Mouse (Mus musculus): ENCODE results near the gene Wiz. TPM values are rescaled to one million over a fixed set of nuclear protein-coding genes. Genes with fewer than 3 reads are reported as not detected.
A peak's percentile ranks its signal among the peaks of the same experiment; 100 is the strongest.

Wiz gene
- polyA plus RNA-seq, 1 experiment from 2014 or later, result 50.5 TPM

- H3K36me3 ChIP-seq, result peaks cover 5% of the 10 kb centered on the region; the same call in 1 of the 2 replicates
- H3K27me3 ChIP-seq (replicated peaks), result no peaks in the 10 kb centered on the region
- H3K4me3 ChIP-seq, result no peak overlapping the region
- no peak overlapping the region for H3K9ac ChIP-seq
- 16% methylated on average over 13 of the region's 17 CpGs for WGBS
- no peak for ATAC-seq (ENCODE audit: low FRiP score, low read depth)
- H3K27ac ChIP-seq, result no peak overlapping the region
- H3K9me3 ChIP-seq, result no peaks in the 10 kb centered on the region
- H3K4me2 ChIP-seq (replicated peaks), result peak overlapping the region; percentile 46
- H3K4me1 ChIP-seq, result peaks cover 4% of the 10 kb centered on the region
Measured at GRCm38 (mm10) chr17:32368991-32369578, 20.2 kb downstream of the Wiz start.

- Histone ChIP-seq H3K9ac (no peak overlapping the region), H3K27me3 (replicated peaks) (no peaks in the 10 kb centered on the region), H3K9me3 (no peaks in the 10 kb centered on the region), H3K4me1 (peaks cover 14% of the 10 kb centered on the region), H3K4me2 (replicated peaks) (no peak overlapping the region), H3K36me3 (peaks cover 5% of the 10 kb centered on the region), H3K4me3 (no peak overlapping the region), H3K27ac (no peak overlapping the region)
- ATAC-seq (ENCODE audit: low FRiP score, low read depth), result no peak
- WGBS, result 94% methylated on average over 11 of the region's 11 CpGs
Measured at GRCm38 (mm10) chr17:32367706-32368105, 21.5 kb downstream of the Wiz start.

- H3K27me3 ChIP-seq (replicated peaks), result no peaks in the 10 kb centered on the region
- H3K4me1 ChIP-seq, result peaks cover 19% of the 10 kb centered on the region
- H3K36me3 ChIP-seq, result peaks cover 27% of the 10 kb centered on the region
- H3K4me3 ChIP-seq, result no peak overlapping the region
- H3K4me2 ChIP-seq (replicated peaks), result peak overlapping the region; percentile 87; the same call in 1 of the 2 replicates
- 76% methylated on average over 1 of the region's 1 CpGs for WGBS
- H3K9ac ChIP-seq, result no peak overlapping the region
- H3K27ac ChIP-seq, result no peak overlapping the region
- no peaks in the 10 kb centered on the region for H3K9me3 ChIP-seq
- no peak for ATAC-seq (ENCODE audit: low FRiP score, low read depth)
Measured at GRCm38 (mm10) chr17:32365296-32365695, 23.9 kb downstream of the Wiz start.

- H3K36me3 ChIP-seq, result peaks cover 32% of the 10 kb centered on the region
- WGBS, result 61% methylated on average over 5 of the region's 5 CpGs
- H3K27me3 ChIP-seq (replicated peaks), result no peaks in the 10 kb centered on the region
- peaks cover 19% of the 10 kb centered on the region for H3K4me1 ChIP-seq
- peak; percentile 54; the same call in 1 of the 2 replicates for ATAC-seq (ENCODE audit: low FRiP score, low read depth)
- peak overlapping the region; percentile 87 for H3K4me2 ChIP-seq (replicated peaks)
- H3K27ac ChIP-seq, result peak overlapping the region; percentile 43; the same call in 1 of the 2 replicates
- no peaks in the 10 kb centered on the region for H3K9me3 ChIP-seq
- H3K4me3 ChIP-seq, result peak overlapping the region; percentile 92; the same call in 1 of the 2 replicates
- H3K9ac ChIP-seq, result no peak overlapping the region
Measured at GRCm38 (mm10) chr17:32364850-32365249, 24.4 kb downstream of the Wiz start.

- Histone ChIP-seq H3K9me3 (no peaks in the 10 kb centered on the region), H3K36me3 (peaks cover 37% of the 10 kb centered on the region), H3K4me3 (peak overlapping the region; percentile 92), H3K9ac (peak overlapping the region; percentile 97), H3K27ac (peak overlapping the region; percentile 43; the same call in 1 of the 2 replicates), H3K4me1 (peaks cover 19% of the 10 kb centered on the region), H3K27me3 (replicated peaks) (no peaks in the 10 kb centered on the region), H3K4me2 (replicated peaks) (peak overlapping the region; percentile 87)
- peak; percentile 88 for ATAC-seq (ENCODE audit: low FRiP score, low read depth)
- under 1% methylated on average over 47 of the region's 47 CpGs for WGBS
Measured at GRCm38 (mm10) chr17:32364331-32364730, 24.9 kb downstream of the Wiz start.

- Histone ChIP-seq H3K27me3 (replicated peaks) (no peaks in the 10 kb centered on the region), H3K27ac (peak overlapping the region; percentile 26; the same call in 1 of the 2 replicates), H3K4me3 (peak overlapping the region; percentile 92), H3K4me1 (peaks cover 19% of the 10 kb centered on the region), H3K9ac (peak overlapping the region; percentile 97), H3K36me3 (peaks cover 42% of the 10 kb centered on the region), H3K4me2 (replicated peaks) (peak overlapping the region; percentile 87), H3K9me3 (no peaks in the 10 kb centered on the region)
- WGBS, result under 1% methylated on average over 37 of the region's 50 CpGs
- peak; percentile 46 for ATAC-seq (ENCODE audit: low FRiP score, low read depth)
Measured at GRCm38 (mm10) chr17:32363821-32364301, 25.4 kb downstream of the Wiz start.

- ATAC-seq (ENCODE audit: low FRiP score, low read depth), result no peak
- Histone ChIP-seq H3K36me3 (peaks cover 51% of the 10 kb centered on the region), H3K9me3 (no peaks in the 10 kb centered on the region), H3K27me3 (replicated peaks) (no peaks in the 10 kb centered on the region), H3K4me1 (peaks cover 19% of the 10 kb centered on the region), H3K9ac (peak overlapping the region; percentile 97; the same call in 1 of the 2 replicates), H3K4me2 (replicated peaks) (peak overlapping the region; percentile 87), H3K4me3 (peak overlapping the region; percentile 92; the same call in 1 of the 2 replicates), H3K27ac (no peak overlapping the region)
- 84% methylated on average over 4 of the region's 4 CpGs for WGBS
Measured at GRCm38 (mm10) chr17:32362686-32363085, 26.6 kb downstream of the Wiz start.

GRCm38 (mm10) chr17:32359928-32360327 lies 29.3 kb downstream of the Wiz start:
- Histone ChIP-seq H3K27me3 (replicated peaks) (no peaks in the 10 kb centered on the region), H3K27ac (no peak overlapping the region), H3K4me3 (no peak overlapping the region), H3K4me2 (replicated peaks) (no peak overlapping the region), H3K9ac (no peak overlapping the region), H3K36me3 (peaks cover 76% of the 10 kb centered on the region), H3K4me1 (peaks cover 19% of the 10 kb centered on the region), H3K9me3 (no peaks in the 10 kb centered on the region)
- WGBS, result 90% methylated on average over 18 of the region's 18 CpGs
- ATAC-seq (ENCODE audit: low FRiP score, low read depth), result no peak

- no peak for ATAC-seq (ENCODE audit: low FRiP score, low read depth)
- Histone ChIP-seq H3K4me1 (peaks cover 19% of the 10 kb centered on the region), H3K27me3 (replicated peaks) (no peaks in the 10 kb centered on the region), H3K4me3 (no peak overlapping the region), H3K9ac (no peak overlapping the region), H3K4me2 (replicated peaks) (no peak overlapping the region), H3K27ac (no peak overlapping the region), H3K36me3 (peaks cover 86% of the 10 kb centered on the region), H3K9me3 (no peaks in the 10 kb centered on the region)
- 91% methylated on average over 6 of the region's 6 CpGs for WGBS
Measured at GRCm38 (mm10) chr17:32358943-32359340, 30.3 kb downstream of the Wiz start.

GRCm38 (mm10) chr17:32358192-32358942 lies 30.9 kb downstream of the Wiz start:
- H3K4me3 ChIP-seq, result no peak overlapping the region
- 93% methylated on average over 7 of the region's 7 CpGs for WGBS
- H3K27ac ChIP-seq, result no peak overlapping the region
- H3K4me2 ChIP-seq (replicated peaks), result no peak overlapping the region
- no peaks in the 10 kb centered on the region for H3K9me3 ChIP-seq
- H3K36me3 ChIP-seq, result peaks cover 91% of the 10 kb centered on the region
- no peaks in the 10 kb centered on the region for H3K27me3 ChIP-seq (replicated peaks)
- ATAC-seq (ENCODE audit: low FRiP score, low read depth), result no peak
- H3K9ac ChIP-seq, result no peak overlapping the region
- H3K4me1 ChIP-seq, result peaks cover 16% of the 10 kb centered on the region

GRCm38 (mm10) chr17:32356766-32357760 lies 32.2 kb downstream of the Wiz start:
- Histone ChIP-seq H3K4me1 (0 out of 2 replicates have a peak, but pooled peaks cover 4% of the 10 kb centered on the region), H3K27me3 (replicated peaks) (no peaks in the 10 kb centered on the region), H3K36me3 (peaks cover 89% of the 10 kb centered on the region), H3K4me3 (no peak overlapping the region), H3K9ac (no peak overlapping the region), H3K4me2 (replicated peaks) (no peak overlapping the region), H3K27ac (no peak overlapping the region), H3K9me3 (no peaks in the 10 kb centered on the region)
- 87% methylated on average over 24 of the region's 24 CpGs for WGBS
- no peak for ATAC-seq (ENCODE audit: low FRiP score, low read depth)

All from neural tube, embryonic 12.5 days (tissue).